Mouse (Mus musculus) hindbrain, embryonic 11.5 days (tissue): ENCODE results near the gene St6galnac6. TPM values are rescaled to one million over a fixed set of nuclear protein-coding genes. Genes with fewer than 3 reads are reported as not detected.

Experiments
- ATAC-seq: fragments of 200-750 bp; cut with Nextera tagmentation; 2 replicates; pipeline ENCODE4 v1.8.0; 2017; ENCODE audit warnings: mild to moderate bottlenecking, moderate TSS enrichment, moderate library complexity; ENCODE audit not compliant: low FRiP score
- DNase-seq: peaks from one replicate; pipeline ENCODE4 v3.0.0-alpha.2; 2015; ENCODE audit warnings: low spot score
- H3K27ac ChIP-seq: fragments of 300-500 bp; sonication (generic); 2 replicates; pipeline ENCODE4 v1.5.1; 2014; ENCODE audit warnings: mild to moderate bottlenecking, low read depth, low read length
- H3K27me3 ChIP-seq: fragments of 300-500 bp; sonication (generic); 2 replicates; pipeline ENCODE4 v1.6.1; 2014; ENCODE audit warnings: mild to moderate bottlenecking, low read length, moderate library complexity, mixed read lengths; ENCODE audit not compliant: control insufficient read depth, insufficient read depth
- H3K36me3 ChIP-seq: fragments of 300-500 bp; sonication (generic); 2 replicates; pipeline ENCODE4 v1.6.1; 2014; ENCODE audit warnings: mild to moderate bottlenecking, low read length, moderate library complexity, mixed read lengths; ENCODE audit not compliant: control insufficient read depth, insufficient read depth
- H3K4me1 ChIP-seq: fragments of 300-500 bp; sonication (generic); replicated peaks from 2 replicates; pipeline ENCODE4 v1.6.1; 2014; ENCODE audit warnings: low read length, mixed read lengths; ENCODE audit not compliant: control insufficient read depth, insufficient read depth
- H3K4me2 ChIP-seq: fragments of 300-500 bp; sonication (generic); replicated peaks from 2 replicates; pipeline ENCODE4 v1.6.1; 2014; ENCODE audit warnings: mild to moderate bottlenecking, low read depth, low read length
- H3K4me3 ChIP-seq: fragments of 300-500 bp; sonication (generic); 2 replicates; pipeline ENCODE4 v1.5.1; 2014; ENCODE audit warnings: low read depth, low read length
- H3K9ac ChIP-seq: fragments of 300-500 bp; sonication (generic); 2 replicates; pipeline ENCODE4 v1.6.1; 2014; ENCODE audit warnings: low read depth, low read length
- H3K9me3 ChIP-seq: fragments of 300-500 bp; sonication (generic); 2 replicates; pipeline ENCODE4 v1.6.1; 2016; ENCODE audit warnings: low read length; ENCODE audit not compliant: control insufficient read depth
- WGBS: fragments of 180-500 bp; shearing (Covaris S2); extraction: QIAGEN DNeasy Blood & Tissue Kit; methylation state at CpG from one replicate; pipeline ENCODE4 v1.1.7; 2014; 5-methylcytosine and 5-hydroxymethylcytosine counted together
- polyA plus RNA-seq: library from polyadenylated mRNA; unstranded; fragments of >200 nt; fragmentation: Nextera tagmentation; extraction: Ambion mirVana; gene quantifications from 2 replicates; pipeline ENCODE4 v1.2.1, GENCODE M21; 2014

Gene St6galnac6
- 3.2 and 5.0 TPM in 2 replicates for polyA plus RNA-seq

- no peak within 1 kb of the TSS for H3K4me2 ChIP-seq
- no peak for ATAC-seq
- H3K36me3 ChIP-seq: no peaks in the 10 kb centered on the region
- H3K9ac ChIP-seq: no peak within 1 kb of the TSS
- no peaks in the 10 kb centered on the region for H3K4me1 ChIP-seq
- WGBS: 92% methylated on average over 3 of the region's 3 CpGs
- no peak within 1 kb of the TSS for H3K4me3 ChIP-seq
- no peaks in the 10 kb centered on the region for H3K9me3 ChIP-seq
- H3K27ac ChIP-seq: no peak within 1 kb of the TSS
- no peaks in the 10 kb centered on the region for H3K27me3 ChIP-seq
- DNase-seq: no peak
Observed at GRCm38 (mm10) chr2:32599409-32599808, at the start of gene St6galnac6. St6galnac6 (plus strand) TSS chr2:32599709.

GRCm38 (mm10) chr2:32549764-32550163 is 49.7 kb upstream of the St6galnac6 start:
- 76% methylated on average over 6 of the region's 6 CpGs for WGBS
- Histone ChIP-seq H3K9ac (no peak overlapping the region), H3K27ac (no peak overlapping the region), H3K36me3 (no peaks in the 10 kb centered on the region), H3K4me1 (no peaks in the 10 kb centered on the region), H3K4me3 (no peak overlapping the region), H3K4me2 (no peak overlapping the region), H3K9me3 (no peaks in the 10 kb centered on the region), H3K27me3 (no peaks in the 10 kb centered on the region)
- DNase-seq (no peak), ATAC-seq (no peak)

GRCm38 (mm10) chr2:32551236-32551635 is 48.3 kb upstream of the St6galnac6 start:
- H3K27me3 ChIP-seq: no peaks in the 10 kb centered on the region
- no peaks in the 10 kb centered on the region for H3K9me3 ChIP-seq
- WGBS: 87% methylated on average over 5 of the region's 5 CpGs

GRCm38 (mm10) chr2:32553592-32554148 is 45.8 kb upstream of the St6galnac6 start:
- DNase-seq: no peak
- Histone ChIP-seq H3K9me3 (no peaks in the 10 kb centered on the region), H3K36me3 (no peaks in the 10 kb centered on the region), H3K9ac (no peak overlapping the region), H3K4me2 (no peak overlapping the region), H3K27ac (no peak overlapping the region), H3K27me3 (no peaks in the 10 kb centered on the region), H3K4me1 (peaks cover 8% of the 10 kb centered on the region), H3K4me3 (no peak overlapping the region)
- ATAC-seq: no peak
- WGBS: 88% methylated on average over 7 of the region's 7 CpGs

More at GRCm38 (mm10) chr2:32551236-32551635, 48.3 kb upstream of the St6galnac6 start:
- DNase-seq (no peak), ATAC-seq (no peak)
- Histone ChIP-seq H3K4me2 (no peak overlapping the region), H3K36me3 (no peaks in the 10 kb centered on the region), H3K9ac (no peak overlapping the region), H3K4me3 (no peak overlapping the region), H3K27ac (no peak overlapping the region), H3K4me1 (peaks cover 4% of the 10 kb centered on the region; the same call in 1 of the 2 replicates)

- Histone ChIP-seq H3K27ac (peak overlapping the region; percentile 30; the same call in 1 of the 2 replicates), H3K9ac (no peak overlapping the region), H3K27me3 (no peaks in the 10 kb centered on the region), H3K9me3 (no peaks in the 10 kb centered on the region), H3K4me2 (no peak overlapping the region), H3K4me1 (peaks cover 20% of the 10 kb centered on the region), H3K4me3 (no peak overlapping the region), H3K36me3 (no peaks in the 10 kb centered on the region)
- ATAC-seq (no peak), DNase-seq (no peak)
- 46% methylated on average over 4 of the region's 4 CpGs for WGBS
Observed at GRCm38 (mm10) chr2:32555484-32555883, 44.0 kb upstream of the St6galnac6 start.

GRCm38 (mm10) chr2:32556019-32556418 is 43.5 kb upstream of the St6galnac6 start:
- Histone ChIP-seq H3K9me3 (no peaks in the 10 kb centered on the region), H3K4me2 (no peak overlapping the region), H3K36me3 (no peaks in the 10 kb centered on the region), H3K4me3 (no peak overlapping the region), H3K4me1 (peaks cover 21% of the 10 kb centered on the region), H3K27ac (peak overlapping the region; percentile 30; the same call in 1 of the 2 replicates), H3K9ac (no peak overlapping the region), H3K27me3 (no peaks in the 10 kb centered on the region)
- ATAC-seq: no peak
- no peak for DNase-seq
- 81% methylated on average over 7 of the region's 7 CpGs for WGBS

- Histone ChIP-seq H3K36me3 (0 out of 2 replicates have a peak, but pooled peaks cover 2% of the 10 kb centered on the region), H3K9ac (peak overlapping the region; percentile 16; the same call in 1 of the 2 replicates), H3K4me2 (0 out of 2 replicates have a peak overlapping the region, but pooled peaks have one; percentile 1), H3K27ac (peak overlapping the region; percentile 81), H3K4me3 (no peak overlapping the region), H3K9me3 (no peaks in the 10 kb centered on the region), H3K27me3 (no peaks in the 10 kb centered on the region), H3K4me1 (peaks cover 21% of the 10 kb centered on the region)
- DNase-seq (peak; percentile 79), ATAC-seq (peak; percentile 91)
- WGBS: 17% methylated on average over 5 of the region's 5 CpGs
Observed at GRCm38 (mm10) chr2:32559570-32559969, 39.9 kb upstream of the St6galnac6 start.

GRCm38 (mm10) chr2:32566536-32567063 is 32.9 kb upstream of the St6galnac6 start:
- WGBS: 42% methylated on average over 4 of the region's 4 CpGs
- Histone ChIP-seq H3K4me3 (no peak overlapping the region), H3K4me2 (no peak overlapping the region), H3K36me3 (0 out of 2 replicates have a peak, but pooled peaks cover 5% of the 10 kb centered on the region), H3K4me1 (no peaks in the 10 kb centered on the region), H3K27ac (no peak overlapping the region), H3K9me3 (no peaks in the 10 kb centered on the region), H3K9ac (no peak overlapping the region), H3K27me3 (no peaks in the 10 kb centered on the region)
- DNase-seq (peak; percentile 83), ATAC-seq (no peak)

GRCm38 (mm10) chr2:32568149-32568548 is 31.4 kb upstream of the St6galnac6 start:
- no peak for DNase-seq
- 83% methylated on average over 5 of the region's 5 CpGs for WGBS
- H3K36me3 ChIP-seq: 0 out of 2 replicates have a peak, but pooled peaks cover 5% of the 10 kb centered on the region
- no peak overlapping the region for H3K4me2 ChIP-seq
- H3K9ac ChIP-seq: no peak overlapping the region
- ATAC-seq: no peak
- H3K9me3 ChIP-seq: no peaks in the 10 kb centered on the region
- H3K4me3 ChIP-seq: no peak overlapping the region
- H3K4me1 ChIP-seq: no peaks in the 10 kb centered on the region
- H3K27ac ChIP-seq: no peak overlapping the region
- no peaks in the 10 kb centered on the region for H3K27me3 ChIP-seq
